Mouse (Mus musculus): ENCODE results near the gene Atg2b. TPM values are rescaled to one million over a fixed set of nuclear protein-coding genes. Genes with fewer than 3 reads are reported as not detected.

Gene Atg2b
- polyA plus RNA-seq, 1 experiment from 2014 or later, result 13.6 TPM

GRCm38 (mm10) chr12:105611045-105611444 is 74.0 kb downstream of the Atg2b start:
- peaks cover 17% of the 10 kb centered on the region for H3K36me3 ChIP-seq
- H3K4me1 ChIP-seq, result 0 out of 2 replicates have a peak, but pooled peaks cover under 1% of the 10 kb centered on the region
- ATAC-seq (ENCODE audit: insufficient number of reproducible peaks, low FRiP score, low TSS enrichment, low read depth), result no peak
- no peak overlapping the region for H3K4me3 ChIP-seq
- no peak overlapping the region for H3K9ac ChIP-seq
- H3K27me3 ChIP-seq, result no peaks in the 10 kb centered on the region
- WGBS, result 90% methylated on average over 2 of the region's 2 CpGs
- no peak overlapping the region for H3K27ac ChIP-seq
- H3K4me2 ChIP-seq, result no peak overlapping the region
- no peaks in the 10 kb centered on the region for H3K9me3 ChIP-seq

- Histone ChIP-seq H3K27ac (no peak overlapping the region), H3K27me3 (no peaks in the 10 kb centered on the region), H3K4me3 (no peak overlapping the region), H3K36me3 (0 out of 2 replicates have a peak, but pooled peaks cover 3% of the 10 kb centered on the region), H3K4me2 (no peak overlapping the region), H3K9ac (no peak overlapping the region), H3K4me1 (peaks cover 7% of the 10 kb centered on the region; the same call in 1 of the 2 replicates), H3K9me3 (no peaks in the 10 kb centered on the region)
- 64% methylated on average over 4 of the region's 4 CpGs for WGBS
- ATAC-seq (ENCODE audit: insufficient number of reproducible peaks, low FRiP score, low TSS enrichment, low read depth), result no peak
These were observed 78.1 kb downstream of the Atg2b start for GRCm38 (mm10) chr12:105606881-105607280.

- Histone ChIP-seq H3K36me3 (0 out of 2 replicates have a peak, but pooled peaks cover 3% of the 10 kb centered on the region), H3K27me3 (no peaks in the 10 kb centered on the region), H3K27ac (no peak overlapping the region), H3K4me3 (no peak overlapping the region), H3K9me3 (no peaks in the 10 kb centered on the region), H3K4me1 (peaks cover 7% of the 10 kb centered on the region; the same call in 1 of the 2 replicates), H3K9ac (no peak overlapping the region), H3K4me2 (no peak overlapping the region)
- no peak for ATAC-seq (ENCODE audit: insufficient number of reproducible peaks, low FRiP score, low TSS enrichment, low read depth)
- WGBS, result 42% methylated on average over 8 of the region's 8 CpGs
These were observed 79.8 kb downstream of the Atg2b start for GRCm38 (mm10) chr12:105605212-105605611.

GRCm38 (mm10) chr12:105603904-105604303 is 81.1 kb downstream of the Atg2b start:
- Histone ChIP-seq H3K27ac (no peak overlapping the region), H3K9me3 (no peaks in the 10 kb centered on the region), H3K36me3 (0 out of 2 replicates have a peak, but pooled peaks cover 3% of the 10 kb centered on the region), H3K4me3 (no peak overlapping the region), H3K4me2 (no peak overlapping the region), H3K9ac (no peak overlapping the region), H3K27me3 (no peaks in the 10 kb centered on the region), H3K4me1 (peaks cover 7% of the 10 kb centered on the region; the same call in 1 of the 2 replicates)
- WGBS, result 74% methylated on average over 11 of the region's 11 CpGs
- no peak for ATAC-seq (ENCODE audit: insufficient number of reproducible peaks, low FRiP score, low TSS enrichment, low read depth)

- WGBS, result 87% methylated on average over 11 of the region's 11 CpGs
- Histone ChIP-seq H3K9me3 (no peaks in the 10 kb centered on the region), H3K27me3 (no peaks in the 10 kb centered on the region), H3K4me1 (peaks cover 7% of the 10 kb centered on the region; the same call in 1 of the 2 replicates), H3K27ac (no peak within 1 kb of the TSS), H3K4me2 (no peak within 1 kb of the TSS), H3K4me3 (no peak within 1 kb of the TSS), H3K36me3 (no peaks in the 10 kb centered on the region), H3K9ac (no peak within 1 kb of the TSS)
- no peak for ATAC-seq (ENCODE audit: insufficient number of reproducible peaks, low FRiP score, low TSS enrichment, low read depth)
These were observed 82.3 kb downstream of the Atg2b start, which contains the start of gene Bdkrb1 for GRCm38 (mm10) chr12:105602581-105603210. TSS of gene Bdkrb1 (plus strand) at chr12:105603085.

- H3K36me3 ChIP-seq, result no peaks in the 10 kb centered on the region
- peaks cover 7% of the 10 kb centered on the region; the same call in 1 of the 2 replicates for H3K4me1 ChIP-seq
- no peak overlapping the region for H3K4me2 ChIP-seq
- 68% methylated on average over 6 of the region's 6 CpGs for WGBS
- no peaks in the 10 kb centered on the region for H3K27me3 ChIP-seq
- no peak overlapping the region for H3K9ac ChIP-seq
- H3K9me3 ChIP-seq, result no peaks in the 10 kb centered on the region
- H3K4me3 ChIP-seq, result no peak overlapping the region
- no peak for ATAC-seq (ENCODE audit: insufficient number of reproducible peaks, low FRiP score, low TSS enrichment, low read depth)
- H3K27ac ChIP-seq, result no peak overlapping the region
These were observed 83.4 kb downstream of the Atg2b start for GRCm38 (mm10) chr12:105601586-105601985.

- no peak overlapping the region for H3K4me3 ChIP-seq
- H3K36me3 ChIP-seq, result no peaks in the 10 kb centered on the region
- no peaks in the 10 kb centered on the region for H3K9me3 ChIP-seq
- H3K27me3 ChIP-seq, result no peaks in the 10 kb centered on the region
- no peak for ATAC-seq (ENCODE audit: insufficient number of reproducible peaks, low FRiP score, low TSS enrichment, low read depth)
- no peak overlapping the region for H3K9ac ChIP-seq
- H3K4me1 ChIP-seq, result 0 out of 2 replicates have a peak, but pooled peaks cover 2% of the 10 kb centered on the region
- no peak overlapping the region for H3K27ac ChIP-seq
- WGBS, result 61% methylated on average over 5 of the region's 5 CpGs
- no peak overlapping the region for H3K4me2 ChIP-seq
These were observed 85.9 kb downstream of the Atg2b start for GRCm38 (mm10) chr12:105599098-105599497.

GRCm38 (mm10) chr12:105598503-105598902 is 86.5 kb downstream of the Atg2b start:
- Histone ChIP-seq H3K9me3 (no peaks in the 10 kb centered on the region), H3K27ac (no peak overlapping the region), H3K9ac (no peak overlapping the region), H3K4me2 (no peak overlapping the region), H3K4me3 (no peak overlapping the region), H3K36me3 (no peaks in the 10 kb centered on the region), H3K4me1 (no peaks in the 10 kb centered on the region), H3K27me3 (no peaks in the 10 kb centered on the region)
- 80% methylated on average over 10 of the region's 10 CpGs for WGBS
- ATAC-seq (ENCODE audit: insufficient number of reproducible peaks, low FRiP score, low TSS enrichment, low read depth), result no peak

GRCm38 (mm10) chr12:105597135-105597534 is 87.9 kb downstream of the Atg2b start:
- Histone ChIP-seq H3K9ac (no peak overlapping the region), H3K4me2 (no peak overlapping the region), H3K4me1 (no peaks in the 10 kb centered on the region), H3K9me3 (no peaks in the 10 kb centered on the region), H3K36me3 (no peaks in the 10 kb centered on the region), H3K27me3 (no peaks in the 10 kb centered on the region), H3K4me3 (no peak overlapping the region), H3K27ac (no peak overlapping the region)
- ATAC-seq (ENCODE audit: insufficient number of reproducible peaks, low FRiP score, low TSS enrichment, low read depth), result no peak
- WGBS, result 84% methylated on average over 8 of the region's 8 CpGs

- Histone ChIP-seq H3K36me3 (no peaks in the 10 kb centered on the region; the same call in 1 of the 2 replicates), H3K27me3 (no peaks in the 10 kb centered on the region), H3K4me1 (no peaks in the 10 kb centered on the region), H3K9me3 (no peaks in the 10 kb centered on the region), H3K27ac (no peak overlapping the region), H3K9ac (no peak overlapping the region), H3K4me2 (no peak overlapping the region), H3K4me3 (no peak overlapping the region)
- WGBS, result 81% methylated on average over 4 of the region's 4 CpGs
- ATAC-seq (ENCODE audit: insufficient number of reproducible peaks, low FRiP score, low TSS enrichment, low read depth), result no peak
These were observed 91.5 kb downstream of the Atg2b start for GRCm38 (mm10) chr12:105593471-105593870.

- ATAC-seq (ENCODE audit: insufficient number of reproducible peaks, low FRiP score, low TSS enrichment, low read depth), result no peak
- Histone ChIP-seq H3K9ac (no peak overlapping the region), H3K36me3 (no peaks in the 10 kb centered on the region; the same call in 1 of the 2 replicates), H3K27ac (no peak overlapping the region), H3K4me1 (no peaks in the 10 kb centered on the region), H3K4me3 (no peak overlapping the region), H3K4me2 (no peak overlapping the region), H3K27me3 (no peaks in the 10 kb centered on the region), H3K9me3 (no peaks in the 10 kb centered on the region)
- 93% methylated on average over 23 of the region's 23 CpGs for WGBS
These were observed 92.7 kb downstream of the Atg2b start for GRCm38 (mm10) chr12:105592361-105592761.

- H3K9me3 ChIP-seq, result no peaks in the 10 kb centered on the region
- H3K27ac ChIP-seq, result no peak overlapping the region
- no peak overlapping the region for H3K4me3 ChIP-seq
- H3K27me3 ChIP-seq, result no peaks in the 10 kb centered on the region
- H3K4me1 ChIP-seq, result no peaks in the 10 kb centered on the region
- no peak overlapping the region for H3K4me2 ChIP-seq
- no peaks in the 10 kb centered on the region; the same call in 1 of the 2 replicates for H3K36me3 ChIP-seq
- no peak for ATAC-seq (ENCODE audit: insufficient number of reproducible peaks, low FRiP score, low TSS enrichment, low read depth)
- WGBS, result 73% methylated on average over 7 of the region's 7 CpGs
- no peak overlapping the region for H3K9ac ChIP-seq
These were observed 94.2 kb downstream of the Atg2b start for GRCm38 (mm10) chr12:105590786-105591185.
